Mouse (Mus musculus): ENCODE data around the gene Hmga1b.

DNA sequence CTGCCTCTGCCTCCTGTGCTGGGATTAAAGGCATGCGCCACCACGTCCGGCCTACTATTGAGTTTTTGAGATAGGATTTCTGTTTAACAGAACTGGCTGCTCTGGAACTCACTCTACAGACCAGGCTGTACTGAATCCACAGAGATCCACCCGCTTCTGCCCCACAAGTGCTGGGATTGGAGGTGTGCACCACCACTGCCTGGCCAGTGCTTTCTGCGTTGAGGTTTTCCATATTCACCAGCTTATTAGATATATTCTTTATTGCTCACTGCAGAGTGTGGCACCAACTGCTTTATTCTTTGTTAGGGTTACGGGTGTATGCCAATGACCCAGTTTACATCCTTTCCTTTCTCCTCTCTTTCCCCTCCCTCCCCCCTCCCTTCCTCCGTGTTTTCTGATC, 41.7 kb downstream of the Hmga1b start:
- TF ChIP-seq CTCF (IDR thresholded peaks at IDR 0.05; ENCODE audit: borderline replicate concordance, extremely low read depth, insufficient read depth, insufficient read length) (no peak), POLR2A (IDR thresholded peaks at IDR 0.05; ENCODE audit: borderline replicate concordance, extremely low read depth, insufficient read depth, insufficient read length, poor library complexity, severe bottlenecking) (no peak)
